Comparison of ENCODE assay signal across 8 mouse cellular contexts in genomic region chr15:40166560-40167275, GRCm38 (mm10). TPM values are rescaled to one million over a fixed set of nuclear protein-coding genes. Genes with fewer than 3 reads are reported as not detected.
DNase-seq lines count a peak whose midpoint lies in the region; ATAC-seq and TF ChIP-seq lines count a peak whose summit lies in the region.

No protein-coding gene starts in this region.

- H3K4me3 ChIP-seq in forebrain, embryonic 13.5 days, result no peak overlapping the region
- no peak overlapping the region for H3K4me3 ChIP-seq in hindbrain, postnatal 0 days (ENCODE audit: low read length)
- H3K4me3 ChIP-seq in limb, embryonic 12.5 days (replicated peaks), result no peak overlapping the region
- no peak overlapping the region for H3K4me3 ChIP-seq in neural tube, embryonic 13.5 days

- peak overlapping the region; percentile 8 for H3K4me2 ChIP-seq in forebrain, embryonic 13.5 days
- peak overlapping the region; percentile 44 for H3K4me2 ChIP-seq in hindbrain, postnatal 0 days (ENCODE audit: low read depth, low read length)
- H3K4me2 ChIP-seq in limb, embryonic 12.5 days, result peak overlapping the region; percentile 26; the same call in 1 of the 2 replicates
- H3K4me2 ChIP-seq in neural tube, embryonic 13.5 days, result peak overlapping the region; percentile 30

- H3K4me1 ChIP-seq in forebrain, embryonic 13.5 days, result peaks cover 19% of the 10 kb centered on the region; the same call in 1 of the 2 replicates
- no peaks in the 10 kb centered on the region for H3K4me1 ChIP-seq in hindbrain, postnatal 0 days (ENCODE audit: insufficient read depth, low read length)
- peaks cover 16% of the 10 kb centered on the region for H3K4me1 ChIP-seq in limb, embryonic 12.5 days (replicated peaks)
- peaks cover 16% of the 10 kb centered on the region for H3K4me1 ChIP-seq in neural tube, embryonic 13.5 days (replicated peaks)

- intact Hi-C loops in gastrocnemius, postnatal 36 days (cut with DNase I), result loop anchor here (2.0 to 5.0 kb wide), 2 partner anchors 862 to 916 kb away; no protein-coding TSS in a partner anchor

- no peak for TF ChIP-seq POLR2A in brain, embryonic 14.5 days (IDR thresholded peaks at IDR 0.05; ENCODE audit: borderline replicate concordance, extremely low read depth, insufficient read depth, insufficient read length, poor library complexity, severe bottlenecking)

- H3K36me3 ChIP-seq in forebrain, embryonic 13.5 days (ENCODE audit: poor library complexity, severe bottlenecking), result no peaks in the 10 kb centered on the region
- H3K36me3 ChIP-seq in hindbrain, postnatal 0 days (ENCODE audit: insufficient read depth, low read length), result no peaks in the 10 kb centered on the region
- H3K36me3 ChIP-seq in limb, embryonic 12.5 days, result no peaks in the 10 kb centered on the region
- H3K36me3 ChIP-seq in neural tube, embryonic 13.5 days, result no peaks in the 10 kb centered on the region

- ATAC-seq in forebrain, embryonic 13.5 days, result peak; percentile 68
- peak; percentile 50 for ATAC-seq in hindbrain, postnatal 0 days
- ATAC-seq in limb, embryonic 12.5 days (ENCODE audit: insufficient number of reproducible peaks, insufficient read depth, low FRiP score, low TSS enrichment, low read depth), result no peak
- ATAC-seq in neural tube, embryonic 13.5 days (ENCODE audit: low read depth), result 0 out of 2 replicates have a peak, but pooled peaks have one; percentile 46

- no peak overlapping the region for H3K27ac ChIP-seq in forebrain, embryonic 13.5 days
- H3K27ac ChIP-seq in hindbrain, postnatal 0 days, result no peak overlapping the region
- H3K27ac ChIP-seq in limb, embryonic 12.5 days, result no peak overlapping the region
- no peak overlapping the region for H3K27ac ChIP-seq in neural tube, embryonic 13.5 days (replicated peaks)

- WGBS in forebrain, embryonic 13.5 days, result 34% methylated on average over 9 of the region's 9 CpGs
- WGBS in hindbrain, postnatal 0 days, result 27% methylated on average over 9 of the region's 9 CpGs
- WGBS in limb, embryonic 12.5 days, result 29% methylated on average over 9 of the region's 9 CpGs
- WGBS in neural tube, embryonic 13.5 days, result 30% methylated on average over 9 of the region's 9 CpGs

- peak; percentile 60; the same call in 1 of the 2 replicates for TF ChIP-seq CTCF in brain, embryonic 14.5 days (IDR thresholded peaks at IDR 0.05; ENCODE audit: borderline replicate concordance, extremely low read depth, insufficient read depth, insufficient read length)
- peak; percentile 84 for TF ChIP-seq CTCF in hindbrain, postnatal 0 days (IDR thresholded peaks at IDR 0.05; ENCODE audit: low read depth)

- peak; percentile 50 for DNase-seq in right cerebral cortex, adult 18-20 months
- no peak for DNase-seq in right cerebral cortex, postnatal 36 days (ENCODE audit: low spot score in 2 of 2)
- peak; percentile 87 for DNase-seq in brain, embryonic 14.5 days (ENCODE audit: low read depth)
- peak; percentile 83 for DNase-seq in hindbrain, postnatal 0 days (ENCODE audit: low spot score)
- no peak for DNase-seq in gastrocnemius, postnatal 36 days

- no peak overlapping the region for H3K9ac ChIP-seq in forebrain, embryonic 13.5 days
- no peak overlapping the region for H3K9ac ChIP-seq in hindbrain, postnatal 0 days (replicated peaks; ENCODE audit: low read length)
- H3K9ac ChIP-seq in limb, embryonic 12.5 days (replicated peaks), result no peak overlapping the region
- H3K9ac ChIP-seq in neural tube, embryonic 13.5 days, result no peak overlapping the region

- no peaks in the 10 kb centered on the region for H3K27me3 ChIP-seq in forebrain, embryonic 13.5 days
- no peaks in the 10 kb centered on the region for H3K27me3 ChIP-seq in hindbrain, postnatal 0 days (ENCODE audit: insufficient read depth, low read length)
- H3K27me3 ChIP-seq in limb, embryonic 12.5 days, result no peaks in the 10 kb centered on the region
- H3K27me3 ChIP-seq in neural tube, embryonic 13.5 days, result no peaks in the 10 kb centered on the region

- H3K9me3 ChIP-seq in forebrain, embryonic 13.5 days (replicated peaks), result no peaks in the 10 kb centered on the region
- H3K9me3 ChIP-seq in hindbrain, postnatal 0 days (ENCODE audit: low read length), result no peaks in the 10 kb centered on the region
- no peaks in the 10 kb centered on the region for H3K9me3 ChIP-seq in limb, embryonic 12.5 days
- H3K9me3 ChIP-seq in neural tube, embryonic 13.5 days, result no peaks in the 10 kb centered on the region

RNA-seq across cellular contexts. Expression of gene 9330182O14Rik, which starts 32.6 kb away (rescaled TPM):
- not detected in 2 replicates for polyA plus RNA-seq in brain, embryonic 14.5 days (2012; rRNA removed)
- polyA plus RNA-seq in forebrain, embryonic 13.5 days (2015; fragmentation: Nextera tagmentation; extraction: Ambion mirVana), result not detected in 2 replicates
- total RNA-seq in hindbrain, postnatal 0 days (2014; rRNA removed), result not detected in 2 replicates
- polyA plus RNA-seq in hindbrain, postnatal 0 days (2015; fragmentation: Nextera tagmentation; extraction: Ambion mirVana), result 0.15 TPM in 1 of 2 replicates, not detected in the other
- not detected in 2 replicates for polyA plus RNA-seq in limb, embryonic 12.5 days (2016; fragmentation: Nextera tagmentation; extraction: Ambion mirVana)
- not detected in 2 replicates for polyA plus RNA-seq in neural tube, embryonic 13.5 days (2015; fragmentation: Nextera tagmentation; extraction: Ambion mirVana)
- total RNA-seq in gastrocnemius, postnatal 36 days (2021), result not detected

Comparison
In these comparisons a context has a peak if more than half of its experiments do, and no peak if none do; other contexts are left out.
1. DNase-seq: peak in right cerebral cortex, adult 18-20 months (single experiment), brain, embryonic 14.5 days (single experiment) and hindbrain, postnatal 0 days (single experiment); none in right cerebral cortex, postnatal 36 days (0 of 2) and gastrocnemius, postnatal 36 days (0 of 2).
2. Peak in every context shown above with its lines, with median percentiles within 50 percentile points of each other: H3K4me2 ChIP-seq.